Mouse (Mus musculus) hindbrain, embryonic 16.5 days (tissue): ENCODE measurements at regions not wholly inside any gene's neighbourhood (a gene's known extent, or its start where the extent isn't known, plus 50 kb on each side); places are given as distances from the start of the nearest gene placed in this dataset.
A peak's percentile ranks its signal among the peaks of the same experiment; 100 is the strongest.
"Not testable (repeated sequence)": the region's sequence is repeated elsewhere in the genome, so short reads cannot be mapped to it uniquely, and the experiment has no call there.

Experiments
- ATAC-seq: fragments of 200-750 bp; cut with Nextera tagmentation; 2 replicates; pipeline ENCODE4 v1.8.0; 2017; ENCODE audit warnings: moderate TSS enrichment, moderate library complexity
- H3K27ac ChIP-seq: fragments of 300-500 bp; sonication (generic); 2 replicates; pipeline ENCODE4 v1.5.1; 2014; ENCODE audit warnings: low read depth, mild to moderate bottlenecking, control low read depth, low read length, moderate library complexity
- H3K27me3 ChIP-seq: fragments of 300-500 bp; sonication (generic); replicated peaks from 2 replicates; pipeline ENCODE4 v1.6.1; 2014; ENCODE audit warnings: low read length; ENCODE audit not compliant: control insufficient read depth, insufficient read depth
- H3K36me3 ChIP-seq: fragments of 300-500 bp; sonication (generic); 2 replicates; pipeline ENCODE4 v1.6.1; 2014; ENCODE audit warnings: mild to moderate bottlenecking, low read length, moderate library complexity, mixed read lengths; ENCODE audit not compliant: control insufficient read depth, insufficient read depth
- H3K4me1 ChIP-seq: fragments of 300-500 bp; sonication (generic); 2 replicates; pipeline ENCODE4 v1.6.1; 2014; ENCODE audit warnings: low read depth, low read length; ENCODE audit not compliant: control insufficient read depth, insufficient read depth
- H3K4me2 ChIP-seq: fragments of 300-500 bp; sonication (generic); 2 replicates; pipeline ENCODE4 v1.6.1; 2014; ENCODE audit warnings: mild to moderate bottlenecking, low read length, control low read depth, moderate library complexity
- H3K4me3 ChIP-seq: fragments of 300-500 bp; sonication (generic); 2 replicates; pipeline ENCODE4 v1.5.1; 2014; ENCODE audit warnings: mild to moderate bottlenecking, low read length, control low read depth, moderate library complexity
- H3K9ac ChIP-seq: fragments of 300-500 bp; sonication (generic); 2 replicates; pipeline ENCODE4 v1.6.1; 2014; ENCODE audit warnings: low read depth, mild to moderate bottlenecking, control low read depth, low read length, moderate library complexity
- H3K9me3 ChIP-seq: fragments of 300-500 bp; sonication (generic); 2 replicates; pipeline ENCODE4 v1.6.1; 2014; ENCODE audit warnings: mild to moderate bottlenecking, low read length, moderate library complexity; ENCODE audit not compliant: control insufficient read depth
- WGBS: fragments of 180-500 bp; shearing (Covaris S2); extraction: QIAGEN DNeasy Blood & Tissue Kit; methylation state at CpG from one replicate; pipeline ENCODE4 v1.1.7; 2014; 5-methylcytosine and 5-hydroxymethylcytosine counted together

GRCm38 (mm10) chr15:14815556-14815955 lies 1642.1 kb upstream of the Cdh6 start:
- Histone ChIP-seq H3K27me3 (no peaks in the 10 kb centered on the region), H3K4me2 (no peak overlapping the region), H3K4me3 (no peak overlapping the region), H3K9ac (no peak overlapping the region), H3K36me3 (no peaks in the 10 kb centered on the region), H3K9me3 (no peaks in the 10 kb centered on the region), H3K27ac (no peak overlapping the region), H3K4me1 (no peaks in the 10 kb centered on the region)
- ATAC-seq: no peak

- Histone ChIP-seq H3K36me3 (no peaks in the 10 kb centered on the region), H3K9ac (no peak overlapping the region), H3K4me1 (no peaks in the 10 kb centered on the region), H3K4me3 (no peak overlapping the region), H3K4me2 (no peak overlapping the region), H3K27ac (no peak overlapping the region), H3K27me3 (no peaks in the 10 kb centered on the region), H3K9me3 (no peaks in the 10 kb centered on the region)
- ATAC-seq: peak; percentile 64; the same call in 1 of the 2 replicates
- 75% methylated on average over 1 of the region's 1 CpGs for WGBS
Observed at GRCm38 (mm10) chr15:14806849-14807248, 1633.4 kb upstream of the Cdh6 start.

- no peak overlapping the region for H3K27ac ChIP-seq
Observed at GRCm38 (mm10) chr15:14795221-14795620, 1621.7 kb upstream of the Cdh6 start.

GRCm38 (mm10) chr15:14780727-14781126 lies 1607.3 kb upstream of the Cdh6 start:
- 74% methylated on average over 2 of the region's 2 CpGs for WGBS
- no peaks in the 10 kb centered on the region for H3K4me1 ChIP-seq
- no peak overlapping the region for H3K4me3 ChIP-seq
- no peak overlapping the region for H3K9ac ChIP-seq
- no peaks in the 10 kb centered on the region for H3K36me3 ChIP-seq
- no peaks in the 10 kb centered on the region for H3K9me3 ChIP-seq
- H3K27me3 ChIP-seq: no peaks in the 10 kb centered on the region
- ATAC-seq: peak; percentile 58; the same call in 1 of the 2 replicates
- H3K4me2 ChIP-seq: no peak overlapping the region
- H3K27ac ChIP-seq: no peak overlapping the region

More at GRCm38 (mm10) chr15:14795221-14795620, 1621.7 kb upstream of the Cdh6 start:
- peak; percentile 90; the same call in 1 of the 2 replicates for ATAC-seq
- no peak overlapping the region for H3K4me3 ChIP-seq
- H3K4me2 ChIP-seq: no peak overlapping the region
- no peaks in the 10 kb centered on the region for H3K36me3 ChIP-seq
- WGBS: 56% methylated on average over 2 of the region's 2 CpGs
- H3K9ac ChIP-seq: no peak overlapping the region
- H3K9me3 ChIP-seq: no peaks in the 10 kb centered on the region
- no peaks in the 10 kb centered on the region for H3K27me3 ChIP-seq
- H3K4me1 ChIP-seq: no peaks in the 10 kb centered on the region

- Histone ChIP-seq H3K4me3 (no peak overlapping the region), H3K4me2 (no peak overlapping the region), H3K9ac (no peak overlapping the region), H3K9me3 (no peaks in the 10 kb centered on the region), H3K4me1 (no peaks in the 10 kb centered on the region), H3K27ac (no peak overlapping the region), H3K36me3 (no peaks in the 10 kb centered on the region), H3K27me3 (no peaks in the 10 kb centered on the region)
- no peak for ATAC-seq
- 89% methylated on average over 2 of the region's 2 CpGs for WGBS
Observed at GRCm38 (mm10) chr15:14741733-14742132, 1568.3 kb upstream of the Cdh6 start.

GRCm38 (mm10) chr15:14697925-14698324 lies 1524.5 kb upstream of the Cdh6 start:
- not testable (repeated sequence) for H3K9ac ChIP-seq, H3K4me1 ChIP-seq, H3K4me2 ChIP-seq, H3K4me3 ChIP-seq, H3K9me3 ChIP-seq, ATAC-seq, H3K27ac ChIP-seq, H3K27me3 ChIP-seq, H3K36me3 ChIP-seq
- WGBS: 88% methylated on average over 2 of the region's 2 CpGs

GRCm38 (mm10) chr15:14696481-14696880 lies 1523.0 kb upstream of the Cdh6 start:
- Histone ChIP-seq H3K36me3 (no peaks in the 10 kb centered on the region), H3K4me2 (no peak overlapping the region), H3K27ac (no peak overlapping the region), H3K4me3 (no peak overlapping the region), H3K9ac (no peak overlapping the region), H3K9me3 (0 out of 2 replicates have a peak, but pooled peaks cover 4% of the 10 kb centered on the region), H3K27me3 (no peaks in the 10 kb centered on the region), H3K4me1 (no peaks in the 10 kb centered on the region)
- WGBS: 95% methylated on average over 10 of the region's 10 CpGs
- ATAC-seq: no peak

GRCm38 (mm10) chr15:14689141-14689540 lies 1515.7 kb upstream of the Cdh6 start:
- Histone ChIP-seq H3K27ac (no peak overlapping the region), H3K9me3 (no peaks in the 10 kb centered on the region), H3K4me1 (no peaks in the 10 kb centered on the region), H3K9ac (no peak overlapping the region), H3K36me3 (no peaks in the 10 kb centered on the region), H3K4me2 (no peak overlapping the region), H3K4me3 (no peak overlapping the region), H3K27me3 (no peaks in the 10 kb centered on the region)
- 57% methylated on average over 2 of the region's 2 CpGs for WGBS
- ATAC-seq: peak; percentile 86

GRCm38 (mm10) chr15:14642291-14642690 lies 1468.8 kb upstream of the Cdh6 start:
- H3K4me2 ChIP-seq: no peak overlapping the region
- no peaks in the 10 kb centered on the region for H3K4me1 ChIP-seq
- no peak overlapping the region for H3K4me3 ChIP-seq
- H3K27me3 ChIP-seq: no peaks in the 10 kb centered on the region
- H3K27ac ChIP-seq: no peak overlapping the region
- ATAC-seq: no peak
- 58% methylated on average over 2 of the region's 2 CpGs for WGBS
- no peak overlapping the region for H3K9ac ChIP-seq
- no peaks in the 10 kb centered on the region for H3K9me3 ChIP-seq
- H3K36me3 ChIP-seq: no peaks in the 10 kb centered on the region

GRCm38 (mm10) chr15:14628523-14628922 lies 1455.0 kb upstream of the Cdh6 start:
- H3K9me3 ChIP-seq: no peaks in the 10 kb centered on the region
- ATAC-seq: no peak
- H3K4me2 ChIP-seq: no peak overlapping the region
- no peaks in the 10 kb centered on the region for H3K27me3 ChIP-seq
- 38% methylated on average over 1 of the region's 1 CpGs for WGBS
- no peak overlapping the region for H3K4me3 ChIP-seq
- H3K4me1 ChIP-seq: no peaks in the 10 kb centered on the region
- no peak overlapping the region for H3K27ac ChIP-seq
- no peak overlapping the region for H3K9ac ChIP-seq
- no peaks in the 10 kb centered on the region for H3K36me3 ChIP-seq
